Mouse (Mus musculus) hindlimb bud, embryonic 11.5 days (tissue): ENCODE data around the gene Foxa1.

ENCODE experiments used
- DNase-seq: peaks from one replicate; pipeline ENCODE4 v3.0.0-alpha.2; 2012; ENCODE audit warnings: low read depth, low spot score; ENCODE audit errors: extremely low spot score

The Foxa1 gene

DNA sequence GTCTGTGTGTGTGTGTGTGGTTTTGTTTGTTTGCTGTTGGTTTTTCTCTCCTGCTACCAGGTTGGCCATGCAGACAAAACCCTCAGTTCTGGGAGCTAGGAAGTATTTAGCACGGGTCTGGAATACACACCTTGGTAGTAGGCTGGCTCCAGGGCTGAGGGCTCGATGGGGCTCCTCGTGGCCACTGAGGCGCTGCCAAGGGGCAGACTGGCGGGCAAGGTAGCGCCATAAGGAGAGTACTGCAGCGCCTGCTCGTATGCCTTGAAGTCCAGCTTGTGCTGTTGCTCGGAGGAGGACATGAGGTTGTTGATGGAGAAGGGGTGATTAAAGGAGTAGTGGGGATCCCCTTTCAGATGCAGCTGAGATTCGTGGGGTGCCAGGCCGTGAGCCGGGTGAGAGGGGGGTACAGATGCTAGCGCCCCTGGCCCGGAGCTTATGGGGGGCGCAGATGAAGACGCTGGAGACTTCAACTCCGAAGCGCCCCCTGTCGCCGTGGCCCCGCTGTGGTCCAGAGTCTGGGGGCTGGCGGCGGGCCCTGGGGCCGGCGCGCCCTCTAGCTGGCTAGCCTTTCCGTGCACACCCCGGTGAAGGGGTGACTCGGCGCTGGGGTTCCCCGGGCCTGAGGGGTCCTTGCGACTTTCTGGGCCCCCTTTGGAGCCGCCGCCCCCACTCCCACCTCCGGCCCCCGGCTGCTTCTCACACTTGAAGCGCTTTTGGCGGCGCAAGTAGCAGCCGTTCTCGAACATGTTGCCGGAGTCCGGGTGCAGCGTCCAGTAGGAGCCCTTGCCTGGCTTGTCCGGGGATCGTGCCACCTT is 4.6 kb downstream of the Foxa1 start:
- no peak for DNase-seq

DNA sequence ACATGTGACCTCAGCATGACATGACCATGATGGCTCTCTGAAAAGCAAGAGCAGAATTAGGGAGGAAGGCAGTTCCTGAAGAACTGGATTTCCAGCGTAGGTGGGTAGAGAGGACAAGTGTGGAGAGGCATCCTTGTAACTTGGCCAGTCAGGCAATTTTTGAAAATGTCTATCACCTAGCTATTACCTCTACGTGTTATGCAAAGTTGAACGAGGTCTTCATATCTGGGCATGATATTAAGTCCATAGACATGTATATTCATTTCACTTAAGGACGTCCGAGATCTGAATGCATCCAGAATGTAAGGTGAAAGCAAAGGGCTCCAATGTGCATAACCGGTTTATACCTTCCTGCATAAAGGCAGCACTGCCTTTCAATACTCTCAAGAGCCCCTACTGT is 5.6 kb downstream of the Foxa1 start:
- DNase-seq: no peak

DNA sequence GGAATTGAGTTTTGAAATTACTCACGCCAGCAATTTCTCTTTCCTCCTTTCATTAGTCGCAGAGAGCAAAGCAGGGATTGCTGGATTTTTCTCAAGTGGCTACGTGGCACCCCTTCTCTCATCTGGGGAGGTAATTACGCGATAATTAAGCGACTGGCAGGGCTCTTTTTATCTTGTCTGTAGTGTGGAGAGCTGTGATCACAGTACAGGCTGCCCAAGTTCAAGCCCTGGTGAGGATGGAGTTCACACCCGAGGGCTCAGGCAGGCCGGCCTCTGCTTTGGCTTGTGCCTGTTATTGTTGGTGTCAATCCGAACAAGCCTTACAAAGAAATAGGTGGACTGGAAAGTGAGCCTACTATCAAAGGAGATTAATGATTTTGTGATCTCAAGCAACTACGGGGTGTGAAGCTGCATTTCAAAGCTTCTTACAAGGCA is 7.1 kb downstream of the Foxa1 start:
- DNase-seq: no peak

DNA sequence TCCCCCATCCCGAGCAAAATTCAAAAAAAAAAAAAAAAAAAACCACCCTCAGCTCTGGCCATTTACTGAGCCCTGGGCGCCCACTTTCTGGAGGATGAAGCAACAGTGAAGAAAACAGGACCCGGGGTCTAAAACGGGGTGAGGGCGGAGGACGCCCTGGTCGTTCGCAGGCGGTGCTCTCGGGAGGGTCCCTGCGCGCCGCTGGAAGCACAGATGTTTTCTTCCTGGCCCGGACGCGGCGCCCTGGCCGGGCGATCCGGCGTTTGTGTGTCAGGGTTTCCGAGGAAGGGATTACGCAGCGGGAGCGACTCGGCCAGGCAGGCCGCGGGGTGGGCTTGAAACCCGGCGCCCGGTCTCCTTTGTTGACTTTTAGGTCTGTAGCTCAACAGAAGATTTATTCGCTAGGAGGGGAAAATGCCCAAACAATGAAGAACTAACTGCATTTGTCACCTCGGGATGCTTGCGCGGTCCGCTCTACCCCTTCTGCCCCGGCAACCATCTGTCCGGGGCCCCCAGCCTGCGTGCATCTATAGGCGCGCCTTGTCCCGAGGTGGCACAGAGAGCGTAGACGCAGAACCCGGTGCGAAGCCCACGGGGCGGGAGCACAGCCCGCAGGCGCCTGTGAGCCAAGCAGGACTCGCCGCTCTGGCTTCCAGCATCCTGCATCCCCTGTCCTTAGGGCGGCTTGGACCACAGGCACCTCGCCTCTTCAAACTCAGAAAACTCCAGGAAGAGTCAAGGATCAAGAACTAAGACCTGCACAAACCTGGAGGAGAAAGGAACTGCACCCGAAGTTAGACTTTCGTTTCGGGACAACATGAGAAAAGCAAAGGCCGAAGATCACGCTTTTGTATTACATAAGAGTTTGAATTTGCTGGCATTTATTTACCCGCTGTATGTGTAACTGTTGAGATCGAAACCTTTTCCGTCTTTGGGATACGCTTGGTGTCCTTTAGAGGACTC is 7.8 kb downstream of the Foxa1 start:
- DNase-seq: no peak

DNA sequence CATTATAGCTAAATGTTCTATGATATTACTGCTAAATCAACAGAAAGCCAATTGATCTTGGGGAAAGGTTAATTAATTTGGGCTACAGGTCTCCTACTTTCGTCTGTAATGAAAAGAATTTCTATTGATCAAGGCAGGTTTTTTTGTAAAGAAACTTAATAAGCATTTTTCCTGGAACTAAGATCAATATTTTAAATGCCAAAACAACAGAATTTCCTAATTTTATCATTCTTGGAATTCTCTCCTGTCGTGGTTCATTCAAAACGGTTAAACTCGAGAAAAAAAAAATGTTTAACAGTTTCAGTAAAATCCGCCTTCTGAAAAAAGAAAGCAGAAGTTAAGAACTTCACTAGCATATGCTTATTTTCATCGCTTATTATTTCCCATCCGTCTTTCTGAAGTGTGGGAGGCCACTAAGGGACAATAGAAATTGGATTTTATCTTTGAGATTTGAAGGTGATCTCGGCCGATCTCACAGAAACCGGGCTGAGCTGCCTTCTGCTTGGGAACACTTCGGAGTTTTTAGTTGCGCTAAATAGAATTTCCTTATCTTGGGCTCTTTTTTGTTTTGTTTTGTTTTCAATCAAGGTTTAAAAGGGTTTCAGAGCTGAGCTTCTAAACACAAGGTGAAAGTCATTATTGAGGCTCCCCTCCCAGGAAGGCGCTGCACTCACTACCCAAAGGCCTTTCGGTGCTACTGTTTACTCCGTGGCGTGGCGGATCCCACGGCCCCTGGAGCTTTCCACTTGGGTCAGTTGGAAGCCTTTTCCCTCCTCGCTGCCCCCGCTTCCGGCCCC is 8.7 kb downstream of the Foxa1 start:
- no peak for DNase-seq

DNA sequence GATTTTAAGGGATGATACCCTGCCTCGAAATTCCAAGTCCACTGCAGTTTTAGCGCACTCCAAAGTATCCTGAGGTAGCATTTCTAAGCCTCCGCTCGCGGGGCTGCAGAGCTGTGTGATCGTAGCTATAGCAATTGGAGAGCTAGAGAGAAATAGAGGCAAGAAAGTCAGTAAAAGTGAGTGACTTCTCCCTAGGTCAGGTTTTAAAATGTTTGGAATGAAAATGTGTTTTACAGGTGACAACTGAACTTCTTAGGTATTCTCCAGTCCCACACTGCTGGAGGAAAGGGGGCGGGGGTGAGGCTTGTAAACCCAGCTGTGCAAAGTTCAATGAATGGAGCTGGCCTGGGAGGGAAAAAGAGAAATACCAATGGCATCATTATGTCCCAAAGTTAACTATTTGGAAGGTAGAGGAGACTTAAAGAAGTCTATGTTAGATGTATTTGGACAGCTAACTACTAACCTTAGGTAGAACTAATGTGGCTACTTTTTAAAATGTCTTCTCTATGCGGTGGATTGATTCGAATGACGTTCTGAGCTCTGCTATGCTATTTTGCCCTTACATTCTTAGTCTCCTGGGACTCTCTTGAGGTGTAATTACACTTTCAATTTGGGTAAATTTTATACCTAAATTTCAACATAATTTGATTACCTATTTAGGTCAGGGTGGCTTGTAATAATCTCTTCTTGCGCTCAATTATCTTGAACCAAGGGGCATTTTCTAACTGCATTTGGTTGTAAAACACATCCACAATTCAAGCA is 9.6 kb downstream of the Foxa1 start:
- DNase-seq: no peak

DNA sequence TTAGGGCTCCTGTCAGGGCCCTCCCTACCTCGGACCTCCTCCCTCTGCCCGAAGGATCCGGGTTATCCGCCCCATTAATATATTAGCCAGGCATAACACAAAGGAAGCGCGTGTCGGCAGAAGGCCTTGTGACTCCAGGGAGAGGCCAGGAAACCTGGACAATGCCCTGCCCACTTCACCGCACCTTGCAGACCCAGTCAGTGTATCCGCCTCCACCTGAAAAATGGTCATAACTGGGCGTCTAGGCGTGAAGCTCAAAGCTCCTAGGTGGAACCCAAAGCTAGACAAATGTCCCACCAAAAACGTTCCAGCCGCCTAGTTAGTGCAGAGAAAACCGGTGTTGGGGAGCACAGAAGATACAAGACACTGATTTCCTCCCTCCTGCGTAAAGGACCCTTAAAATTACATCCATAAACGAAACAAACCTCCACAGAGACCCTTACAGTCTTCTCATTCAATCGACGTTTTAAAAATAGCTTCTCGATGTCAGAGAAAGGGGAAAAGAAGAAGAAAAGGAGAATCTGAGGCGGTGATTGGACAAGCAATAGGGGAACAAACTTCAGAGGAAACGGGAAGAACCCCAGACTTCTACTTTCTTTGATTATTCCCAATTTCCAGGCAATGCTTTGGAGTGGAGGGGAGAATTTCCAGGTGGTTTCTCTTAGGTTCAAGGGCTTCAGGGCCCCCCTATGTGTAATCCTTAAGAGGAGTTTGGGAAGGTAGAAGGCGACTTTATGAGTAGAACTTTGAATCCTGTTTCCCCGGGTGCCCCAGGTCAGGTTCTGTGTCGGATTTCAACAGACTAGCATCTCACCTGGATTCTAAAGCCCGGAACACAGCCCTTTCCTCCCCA is 10.4 kb downstream of the Foxa1 start:
- no peak for DNase-seq

DNA sequence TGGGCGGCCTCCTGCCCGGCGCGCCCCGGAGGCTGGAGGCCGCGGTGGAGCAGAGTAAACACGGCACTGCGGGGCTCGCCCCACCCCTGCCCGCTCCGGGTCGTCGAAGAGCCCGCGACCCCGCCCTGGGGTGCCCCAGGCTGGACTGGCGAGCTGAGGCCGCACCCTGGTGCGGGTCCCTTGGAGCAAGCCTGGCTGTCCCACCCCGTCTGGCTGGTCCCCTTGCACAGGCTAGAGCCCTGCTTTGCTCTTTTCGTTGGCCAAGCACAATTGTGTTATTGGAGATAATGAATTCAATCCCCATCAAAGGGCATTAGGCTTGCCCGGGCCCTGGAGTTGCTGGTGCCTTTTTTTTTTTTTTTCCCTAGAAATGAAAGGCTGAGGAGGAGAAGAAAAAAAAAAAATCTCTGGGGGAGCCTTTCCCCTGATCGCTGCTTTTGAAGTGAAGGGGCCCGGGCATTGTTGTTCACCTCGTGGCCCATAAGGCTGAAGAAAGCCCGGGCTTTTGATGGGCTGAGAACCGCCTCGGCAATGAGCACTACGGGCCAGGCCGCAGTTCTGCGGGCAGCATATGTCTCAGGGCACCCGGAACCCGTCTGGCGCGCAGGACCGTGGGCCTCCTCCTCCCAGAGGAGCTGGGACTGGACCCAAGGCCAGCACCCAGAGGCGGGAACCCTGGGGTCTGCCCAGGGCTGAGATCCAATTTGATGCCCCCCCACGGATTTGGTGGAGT is 11.7 kb downstream of the Foxa1 start:
- DNase-seq: no peak

DNA sequence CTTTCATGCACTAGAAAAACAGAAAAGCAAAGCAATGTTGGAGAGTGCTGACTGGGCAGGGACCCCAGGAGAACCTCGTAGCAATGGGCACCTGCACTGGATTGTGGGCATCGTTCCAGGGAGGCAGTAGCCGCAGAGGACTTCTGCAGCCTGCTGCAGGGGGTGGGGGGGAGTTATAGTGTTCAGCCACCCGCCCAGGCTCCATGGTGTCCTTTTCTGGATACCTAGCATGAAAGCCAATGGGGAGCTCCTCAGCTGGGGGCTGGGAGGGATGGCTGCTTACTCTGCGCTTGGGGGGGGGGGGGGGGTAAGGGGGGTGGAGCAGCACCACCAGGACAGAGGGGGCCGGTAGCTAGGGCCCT is 12.2 kb downstream of the Foxa1 start:
- DNase-seq: no peak

DNA sequence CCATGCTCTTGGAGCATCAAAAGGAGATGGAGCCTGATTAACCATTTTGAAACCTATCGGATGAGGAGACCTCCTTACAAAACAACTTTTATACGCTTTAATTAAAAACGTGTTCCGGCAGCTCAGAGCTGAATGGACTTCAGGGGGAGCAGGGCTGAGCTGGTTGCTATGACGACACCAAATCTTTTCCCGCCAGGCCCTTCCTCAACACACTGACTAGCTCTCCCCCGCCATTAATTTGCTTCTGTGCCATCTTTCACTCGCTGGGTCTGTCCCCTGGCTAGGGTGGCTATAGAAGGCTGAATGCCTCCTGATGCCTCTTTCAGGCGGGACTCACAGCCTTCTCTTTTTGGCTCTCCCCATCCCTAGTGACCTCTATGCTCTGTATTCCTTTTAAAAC is 16.2 kb downstream of the Foxa1 start:
- DNase-seq: no peak

DNA sequence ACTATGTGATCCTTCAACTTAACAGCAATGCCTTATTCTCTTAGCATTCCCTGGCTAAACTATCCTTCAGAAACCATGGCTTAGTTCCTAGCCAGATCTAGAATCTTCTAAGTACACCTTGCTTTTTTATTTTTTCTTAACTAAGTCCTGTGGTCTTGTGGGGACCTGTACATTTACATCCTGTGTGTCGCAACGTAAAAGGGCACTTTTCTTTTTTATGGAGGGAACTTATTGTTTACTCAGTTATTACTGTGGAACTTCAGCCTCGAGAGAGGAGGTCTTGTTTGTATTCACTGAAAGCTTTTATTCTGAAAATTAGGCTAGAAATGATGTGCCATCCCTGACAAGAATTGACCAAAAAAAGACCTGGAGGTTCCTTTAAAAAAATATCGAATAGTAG is 18.4 kb downstream of the Foxa1 start:
- DNase-seq: no peak

DNA sequence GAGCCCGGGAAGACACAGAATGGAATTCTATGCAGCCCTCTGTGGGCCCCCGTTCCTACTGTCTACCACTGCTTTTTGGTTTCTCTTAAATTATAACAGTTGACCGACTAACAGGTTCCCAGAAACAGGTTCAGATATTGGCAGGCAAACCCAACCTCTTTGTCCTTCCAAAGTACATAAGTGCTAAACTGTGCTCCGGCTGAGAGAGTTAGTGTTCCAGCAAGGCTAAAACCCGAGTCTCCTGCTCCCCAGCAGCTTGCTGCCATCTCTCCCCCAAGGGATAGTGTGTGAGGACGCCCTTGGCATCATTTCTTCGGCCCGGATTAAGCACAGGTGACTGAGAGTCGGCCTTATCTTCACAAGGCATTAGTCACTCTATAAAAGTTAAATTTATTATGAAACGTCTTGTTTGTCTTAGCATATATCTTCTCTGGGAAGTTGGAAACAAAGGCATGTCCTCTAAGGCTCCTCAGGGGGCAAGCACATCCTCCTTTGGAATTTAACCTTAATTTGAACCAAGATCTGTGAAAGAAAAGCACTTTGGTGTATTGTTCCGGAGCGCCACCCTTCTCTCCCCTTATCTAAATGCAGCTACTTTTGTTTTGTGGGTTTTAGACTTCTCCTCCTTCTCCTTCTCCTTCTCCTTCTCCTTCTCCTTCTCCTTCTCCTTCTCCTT is 30.9 kb downstream of the Foxa1 start:
- no peak for DNase-seq

DNA sequence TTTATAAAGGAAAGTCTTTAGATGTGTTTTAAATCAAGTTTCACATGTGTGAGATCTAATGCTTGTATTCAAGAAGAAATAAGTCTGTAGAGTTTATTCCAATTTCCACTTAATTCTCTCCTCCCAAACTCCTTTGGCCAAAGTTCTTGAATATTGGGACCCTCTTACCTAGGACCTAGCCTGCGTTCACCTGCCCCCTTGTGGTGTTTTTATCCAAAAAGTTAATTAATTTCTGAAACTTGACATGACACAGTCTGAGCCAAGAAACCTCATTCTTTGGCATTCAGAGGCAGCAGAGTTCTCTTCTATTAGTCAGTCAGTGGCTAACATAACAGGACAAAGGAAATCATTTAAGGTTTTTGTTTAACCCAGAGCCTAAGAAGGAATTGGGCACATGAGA is 32.2 kb downstream of the Foxa1 start:
- no peak for DNase-seq

DNA sequence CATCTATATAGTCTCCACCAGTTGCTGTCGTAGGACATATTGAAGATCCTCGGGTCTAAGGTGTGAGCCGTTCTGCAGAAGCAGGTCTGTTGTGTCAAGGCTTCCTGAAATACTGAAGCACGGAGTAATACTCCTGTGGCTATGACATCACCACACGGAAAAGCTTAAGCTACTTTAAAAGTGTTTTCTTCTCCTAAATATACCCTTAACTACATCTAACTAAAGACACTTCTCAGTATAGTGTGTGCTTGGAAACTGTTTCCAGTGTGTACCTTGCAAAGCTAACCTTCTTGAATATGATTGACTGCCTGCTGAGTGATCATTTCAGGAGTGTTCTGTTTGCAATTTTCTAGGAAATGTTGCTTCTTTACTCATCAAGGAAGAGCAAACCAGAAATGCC is 35.2 kb downstream of the Foxa1 start:
- DNase-seq: no peak

DNA sequence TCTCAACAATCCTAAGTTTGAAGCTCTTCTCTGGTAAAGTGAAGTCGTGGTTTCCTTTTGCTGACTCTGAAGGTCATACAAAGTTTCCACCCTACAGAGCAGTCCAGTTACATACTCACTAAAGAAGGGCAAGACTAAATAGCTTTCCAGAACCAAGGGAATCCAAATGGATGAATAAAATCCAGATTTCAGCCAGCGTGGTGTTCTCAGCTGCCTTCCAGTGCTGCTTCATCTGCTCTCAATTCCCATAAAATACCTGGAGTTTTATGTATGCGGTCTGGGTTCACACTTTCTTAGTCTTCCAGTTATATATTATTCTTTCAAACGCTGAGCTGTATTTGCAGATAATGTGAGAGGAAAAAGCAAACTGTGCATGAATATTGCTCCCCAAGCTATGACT is 35.6 kb downstream of the Foxa1 start:
- no peak for DNase-seq

DNA sequence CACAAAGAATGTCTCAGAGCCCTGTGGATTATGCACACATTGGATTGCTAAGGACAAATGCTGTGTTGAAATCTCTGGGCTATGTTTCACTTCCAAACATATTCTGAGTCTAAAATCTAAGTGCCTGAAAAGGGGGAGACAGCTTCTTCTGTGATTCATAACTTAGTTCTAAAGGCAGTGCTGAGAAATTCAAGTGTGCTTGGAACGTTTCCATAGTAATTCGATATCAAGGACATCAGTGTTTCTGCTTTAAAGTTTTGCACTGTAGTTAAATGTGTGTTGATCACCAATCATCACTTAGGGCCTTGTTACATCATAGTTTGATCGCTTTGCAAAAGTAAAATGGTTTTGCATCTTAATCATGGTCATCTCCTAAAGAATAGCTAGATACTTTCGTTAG is 37.0 kb downstream of the Foxa1 start:
- DNase-seq: no peak

DNA sequence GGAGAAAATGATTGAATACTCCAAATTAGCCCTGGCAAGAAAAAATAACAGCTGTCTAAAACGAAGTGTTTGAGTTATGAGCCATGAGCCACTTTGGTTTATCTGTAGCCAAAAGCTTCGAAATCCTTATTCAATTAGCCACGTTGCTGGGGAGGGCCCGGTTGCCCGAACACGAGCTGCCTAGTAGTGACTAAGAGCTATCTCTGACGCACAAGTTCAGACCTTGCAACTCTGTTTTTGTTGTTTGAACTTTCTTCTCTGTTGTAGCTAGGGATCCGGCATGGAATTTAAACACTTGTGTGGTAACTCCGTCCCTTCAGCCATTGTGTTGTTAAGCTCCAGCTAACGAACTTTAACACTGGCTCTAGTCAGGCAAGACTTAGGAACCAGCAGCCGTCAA is 37.8 kb downstream of the Foxa1 start:
- no peak for DNase-seq

DNA sequence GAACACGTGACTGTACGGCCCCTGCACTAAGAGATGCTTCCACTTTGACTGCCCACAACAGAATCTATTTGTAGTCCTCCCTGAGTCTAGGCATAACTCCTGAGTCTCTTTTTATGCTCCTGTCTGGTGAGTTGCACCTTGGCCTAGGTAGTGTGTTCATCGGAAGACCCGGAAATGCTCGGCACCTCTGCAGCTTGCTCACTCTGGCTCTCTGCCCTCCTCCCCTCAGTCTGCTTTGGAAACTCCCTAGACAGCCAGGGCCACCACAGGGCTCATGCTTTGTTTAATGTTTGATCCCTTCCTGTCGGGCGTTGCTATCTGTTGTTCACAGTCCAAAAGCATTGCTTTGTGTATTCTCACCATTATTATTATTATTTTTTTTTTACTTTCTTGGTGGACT is 41.4 kb downstream of the Foxa1 start:
- DNase-seq: no peak

DNA sequence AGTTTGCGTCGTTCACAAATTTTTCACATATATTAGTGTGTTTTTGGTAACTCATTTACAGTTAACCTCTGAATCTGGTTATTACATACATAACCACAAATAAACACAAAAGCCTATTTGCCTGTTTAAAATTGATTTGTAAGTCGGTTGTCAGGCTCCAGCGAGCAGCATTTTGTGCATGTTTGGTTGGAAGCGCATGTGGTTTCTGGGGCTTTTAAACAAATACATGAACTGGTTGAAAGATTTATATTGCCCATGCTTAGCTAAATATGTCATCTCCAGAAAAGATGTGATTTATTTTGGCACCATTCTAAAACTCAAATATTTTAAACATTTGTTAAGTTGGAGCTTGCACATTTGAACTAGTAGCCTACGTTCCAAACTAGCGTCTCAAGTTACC is 46.5 kb downstream of the Foxa1 start:
- no peak for DNase-seq
